Mouse (Mus musculus) C2C12 (cell line): ENCODE measurements around the gene Mipep. TPM values are rescaled to one million over a fixed set of nuclear protein-coding genes. Genes with fewer than 3 reads are reported as not detected.
A peak's percentile ranks its signal among the peaks of the same experiment; 100 is the strongest.

Experiments used
- H3K27me3 ChIP-seq: one replicate; pipeline ENCODE4 v1.6.1; 2011; ENCODE audit not compliant: control insufficient read depth, insufficient read depth, insufficient read length
- H3K36me3 ChIP-seq: one replicate; pipeline ENCODE4 v1.6.1; 2011; ENCODE audit not compliant: control insufficient read depth, insufficient read depth
- H3K4me3 ChIP-seq: one replicate; pipeline ENCODE4 v1.5.1; 2011; ENCODE audit warnings: mild to moderate bottlenecking, control low read depth; ENCODE audit not compliant: poor library complexity, insufficient read depth, severe bottlenecking
- H3K79me2 ChIP-seq: one replicate; pipeline ENCODE4 v1.6.1; 2011; ENCODE audit not compliant: control insufficient read depth, insufficient read depth
- H3K79me3 ChIP-seq: one replicate; pipeline ENCODE4 v1.6.1; 2011; ENCODE audit warnings: low read depth, control low read depth
- H3ac ChIP-seq: one replicate; pipeline ENCODE3; 2011; ENCODE audit warnings: low read depth; ENCODE audit not compliant: control insufficient read depth, insufficient read length
- CEBPB ChIP-seq: IDR thresholded peaks from one replicate; pipeline ENCODE4 v1.6.1; 2011; ENCODE audit warnings: low read depth, mild to moderate bottlenecking, control low read depth, moderate library complexity
- CTCF ChIP-seq: IDR thresholded peaks from one replicate; pipeline ENCODE4 v1.5.1; 2011; ENCODE audit not compliant: control insufficient read depth, insufficient read depth, insufficient read length
- FOSL1 ChIP-seq: IDR thresholded peaks from one replicate; pipeline ENCODE4 v1.8.0; 2011; ENCODE audit warnings: mild to moderate bottlenecking, low read length; ENCODE audit not compliant: poor library complexity, insufficient read depth, severe bottlenecking
- MAX ChIP-seq: IDR thresholded peaks from one replicate; pipeline ENCODE4 v1.6.1; 2011; ENCODE audit warnings: mild to moderate bottlenecking, control low read depth
- MYOD1 ChIP-seq: IDR thresholded peaks from one replicate; pipeline ENCODE4 v1.6.1; 2011; ENCODE audit warnings: low read depth; ENCODE audit not compliant: control insufficient read depth, insufficient read length
- MYOG ChIP-seq: IDR thresholded peaks from one replicate; pipeline ENCODE4 v1.6.1; 2011; ENCODE audit not compliant: control insufficient read depth, insufficient read length; ENCODE audit errors: extremely low read depth
- USF1 ChIP-seq: IDR thresholded peaks from one replicate; pipeline ENCODE4 v1.6.1; 2011; ENCODE audit warnings: low read depth, mild to moderate bottlenecking, control low read depth, moderate library complexity
- polyA plus RNA-seq: library from polyadenylated mRNA; unstranded; fragments of >200 nt; fragmentation: generic; extraction: Trizol; gene quantifications from one replicate; pipeline ENCODE4 v1.2.1, GENCODE M21; 2012; ENCODE audit warnings: missing spikeins

The Mipep gene
- polyA plus RNA-seq, 1 experiment = 9.8 TPM

GRCm38 (mm10) chr14:60761801-60762200 lies 22.6 kb upstream of the Mipep start:
- H3K4me3 ChIP-seq = no peak overlapping the region
- no peak for TF ChIP-seq CEBPB
- no peak for TF ChIP-seq FOSL1
- TF ChIP-seq CTCF = no peak
- TF ChIP-seq MYOD1 = no peak
- no peak for TF ChIP-seq MAX
- TF ChIP-seq MYOG = no peak
- peak; percentile 46 for TF ChIP-seq USF1
- no peaks in the 10 kb centered on the region for H3K79me2 ChIP-seq
- H3K27me3 ChIP-seq = peaks cover 16% of the 10 kb centered on the region
- no peak overlapping the region for H3ac ChIP-seq
- no peaks in the 10 kb centered on the region for H3K36me3 ChIP-seq
- no peaks in the 10 kb centered on the region for H3K79me3 ChIP-seq

DNA sequence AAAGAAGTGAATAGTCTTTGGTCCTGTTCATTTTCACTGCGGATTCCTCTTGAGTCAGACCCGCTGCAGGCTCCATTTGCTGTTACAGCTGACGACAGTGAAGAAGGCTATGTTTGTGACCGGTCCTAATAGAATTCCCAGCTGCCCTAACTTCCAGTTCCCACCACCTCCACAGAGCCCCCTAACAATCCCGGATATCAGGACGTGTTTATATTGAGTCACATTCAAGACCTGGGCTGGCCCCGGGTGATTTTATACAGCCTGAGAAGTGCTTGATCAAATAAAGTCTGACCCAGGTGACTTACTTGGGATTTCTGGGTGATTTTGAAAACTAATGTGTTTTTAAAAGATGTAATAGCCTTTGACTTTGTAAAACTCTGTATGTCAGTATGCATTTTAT lies 21.6 kb upstream of the Mipep start:
- H3K4me3 ChIP-seq = no peak overlapping the region
- TF ChIP-seq MYOG = no peak
- no peak for TF ChIP-seq FOSL1
- H3K79me2 ChIP-seq = no peaks in the 10 kb centered on the region
- H3ac ChIP-seq = no peak overlapping the region
- peaks cover 26% of the 10 kb centered on the region for H3K27me3 ChIP-seq
- H3K79me3 ChIP-seq = no peaks in the 10 kb centered on the region
- no peaks in the 10 kb centered on the region for H3K36me3 ChIP-seq

DNA sequence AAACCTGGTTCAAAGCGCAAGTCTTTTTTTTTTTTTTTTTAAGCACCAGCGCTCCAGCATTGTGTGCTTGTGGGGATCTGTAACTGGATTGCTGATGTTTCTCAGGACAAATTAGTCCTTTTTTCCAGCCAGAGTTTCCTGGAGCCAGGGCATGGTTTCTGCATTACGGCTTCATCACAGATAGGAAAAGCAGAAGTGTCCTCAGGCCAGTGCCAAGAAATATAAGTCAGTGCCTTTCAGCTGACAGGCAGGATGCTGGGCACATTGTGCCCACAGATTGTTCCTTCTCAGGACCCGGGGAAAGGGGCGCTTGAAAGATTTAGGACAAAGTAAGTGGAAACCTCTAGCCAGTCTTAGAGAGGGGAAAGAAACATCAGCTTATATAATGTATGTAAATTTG lies 20.6 kb upstream of the Mipep start:
- Histone ChIP-seq H3K79me3 (no peaks in the 10 kb centered on the region), H3ac (no peak overlapping the region), H3K27me3 (peaks cover 31% of the 10 kb centered on the region), H3K36me3 (no peaks in the 10 kb centered on the region), H3K79me2 (no peaks in the 10 kb centered on the region), H3K4me3 (no peak overlapping the region)
- no peak for TF ChIP-seq FOSL1
- TF ChIP-seq USF1 = no peak
- TF ChIP-seq MYOG = no peak
- no peak for TF ChIP-seq CTCF
- no peak for TF ChIP-seq MAX
- no peak for TF ChIP-seq MYOD1
- no peak for TF ChIP-seq CEBPB

DNA sequence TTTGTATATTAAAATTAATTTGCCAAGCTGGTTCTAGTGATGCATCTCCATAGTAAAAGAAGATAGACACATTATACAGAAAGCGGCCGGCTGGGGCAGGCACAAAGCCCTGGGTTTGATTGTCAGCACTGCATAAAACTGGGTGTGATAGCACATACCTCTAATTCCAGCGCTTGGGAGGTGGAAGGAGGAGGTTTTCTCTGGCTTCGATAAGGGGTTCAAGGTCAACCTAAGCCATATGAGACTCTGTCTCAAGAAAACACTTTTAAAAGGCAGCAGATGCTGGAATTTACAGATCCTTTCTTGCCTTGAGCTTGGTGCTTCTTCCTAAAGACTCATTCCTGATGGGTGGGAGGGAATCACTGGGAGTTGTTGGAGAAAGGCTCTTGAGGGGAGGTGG lies 19.8 kb upstream of the Mipep start:
- H3K36me3 ChIP-seq = no peaks in the 10 kb centered on the region
- no peak overlapping the region for H3K4me3 ChIP-seq
- no peaks in the 10 kb centered on the region for H3K79me3 ChIP-seq
- H3K27me3 ChIP-seq = peaks cover 32% of the 10 kb centered on the region
- no peaks in the 10 kb centered on the region for H3K79me2 ChIP-seq
- no peak overlapping the region for H3ac ChIP-seq
- TF ChIP-seq MAX = no peak

DNA sequence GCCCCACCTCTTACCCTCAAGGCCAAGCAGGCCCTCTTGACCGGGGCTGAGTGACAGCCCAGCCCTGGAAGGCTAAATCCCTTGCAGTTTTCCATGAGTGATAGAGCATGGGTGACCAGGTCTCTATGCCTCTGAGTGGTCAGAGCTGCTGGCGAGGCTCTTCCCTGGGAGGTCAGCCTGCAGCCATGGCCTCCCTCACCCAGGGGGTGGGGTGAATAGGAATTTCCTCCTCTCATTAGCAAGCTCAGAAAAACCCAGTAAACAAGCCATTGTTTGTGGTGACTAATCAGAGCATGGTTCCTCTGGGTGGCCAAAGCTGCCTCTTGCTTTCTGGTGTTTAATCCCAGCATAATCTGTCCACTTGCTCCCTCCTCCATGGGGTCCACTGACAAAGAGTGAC lies 19.3 kb upstream of the Mipep start:
- Histone ChIP-seq H3K27me3 (peaks cover 32% of the 10 kb centered on the region), H3ac (no peak overlapping the region), H3K79me2 (no peaks in the 10 kb centered on the region), H3K36me3 (no peaks in the 10 kb centered on the region), H3K79me3 (no peaks in the 10 kb centered on the region), H3K4me3 (no peak overlapping the region)
- TF ChIP-seq CEBPB (no peak), CTCF (no peak), MAX (no peak), FOSL1 (no peak), MYOD1 (no peak), MYOG (no peak), USF1 (no peak)

- Histone ChIP-seq H3K36me3 (no peaks in the 10 kb centered on the region), H3K79me3 (no peaks in the 10 kb centered on the region), H3K27me3 (peaks cover 38% of the 10 kb centered on the region), H3K4me3 (no peak within 1 kb of the TSS), H3ac (no peak within 1 kb of the TSS), H3K79me2 (no peaks in the 10 kb centered on the region)
- TF ChIP-seq MYOD1 = no peak
- no peak for TF ChIP-seq CTCF
- TF ChIP-seq MAX = no peak
- TF ChIP-seq CEBPB = no peak
- TF ChIP-seq FOSL1 = no peak
- TF ChIP-seq MYOG = no peak
- TF ChIP-seq USF1 = no peak
Observed at GRCm38 (mm10) chr14:60767884-60768283, 16.5 kb upstream of the Mipep start, which contains the start of gene C1qtnf9. TSS of gene C1qtnf9 (plus strand) at chr14:60768134.
